Mouse (Mus musculus) brain, embryonic 14.5 days (tissue): ENCODE data around the gene Polr3c. TPM values are rescaled to one million over a fixed set of nuclear protein-coding genes. Genes with fewer than 3 reads are reported as not detected.
"Not testable (repeated sequence)": the region's sequence is repeated elsewhere in the genome, so short reads cannot be mapped to it uniquely, and the experiment has no call there.

Source experiments
- DNase-seq: peaks from one replicate; pipeline ENCODE4 v3.0.0-alpha.2; 2011; ENCODE audit warnings: low read depth
- CTCF ChIP-seq: fragments of 200-500 bp; IDR thresholded peaks from 2 replicates; pipeline ENCODE4 v1.5.1; 2012; ENCODE audit warnings: inconsistent platforms, mild to moderate bottlenecking, moderate library complexity, borderline replicate concordance; ENCODE audit not compliant: insufficient read depth, insufficient read length; ENCODE audit errors: extremely low read depth
- POLR2A ChIP-seq: fragments of 200-500 bp; IDR thresholded peaks from 2 replicates; pipeline ENCODE4 v1.6.1; 2012; ENCODE audit warnings: mild to moderate bottlenecking, inconsistent platforms, borderline replicate concordance; ENCODE audit not compliant: poor library complexity, insufficient read depth, insufficient read length, severe bottlenecking; ENCODE audit errors: extremely low read depth
- polyA plus RNA-seq: library from polyadenylated mRNA; depleted of rRNA; stranded (reverse); fragments of >200 nt; gene quantifications from 2 replicates; pipeline ENCODE4 v1.2.3, GENCODE M21; 2012

Polr3c gene
- polyA plus RNA-seq, 1 experiment: 42.7 TPM

- DNase-seq: no peak
- TF ChIP-seq POLR2A: no peak
- no peak for TF ChIP-seq CTCF
Measured at GRCm38 (mm10) chr3:96704778-96705177, 22.6 kb downstream of the Polr3c start.

GRCm38 (mm10) chr3:96701003-96701402 lies 26.4 kb downstream of the Polr3c start:
- DNase-seq: no peak
- no peak for TF ChIP-seq POLR2A
- no peak for TF ChIP-seq CTCF

GRCm38 (mm10) chr3:96700376-96700775 lies 27.1 kb downstream of the Polr3c start:
- TF ChIP-seq CTCF (0 out of 2 replicates have a peak, but pooled peaks have one; percentile 4), POLR2A (no peak)
- DNase-seq: peak; percentile 29

GRCm38 (mm10) chr3:96698993-96699690 lies 28.3 kb downstream of the Polr3c start:
- TF ChIP-seq CTCF (no peak), POLR2A (no peak)
- no peak for DNase-seq

- DNase-seq: peak; percentile 94
- no peak for TF ChIP-seq CTCF
- no peak for TF ChIP-seq POLR2A
Measured at GRCm38 (mm10) chr3:96696766-96697732, 30.4 kb downstream of the Polr3c start.

GRCm38 (mm10) chr3:96696198-96696765 lies 31.1 kb downstream of the Polr3c start, which contains the start of gene Pias3:
Gene Pias3 (plus strand): TSS chr3:96696384.
- peak; percentile 88 for DNase-seq
- TF ChIP-seq CTCF (no peak), POLR2A (peak; percentile 74)

GRCm38 (mm10) chr3:96693579-96693978 lies 33.8 kb downstream of the Polr3c start:
- DNase-seq: no peak
- no peak for TF ChIP-seq CTCF

GRCm38 (mm10) chr3:96692506-96692905 lies 34.9 kb downstream of the Polr3c start:
- TF ChIP-seq POLR2A (no peak), CTCF (peak; percentile 27; the same call in 1 of the 2 replicates)
- peak; percentile 39 for DNase-seq

- TF ChIP-seq CTCF: no peak
- no peak for TF ChIP-seq POLR2A
- DNase-seq: no peak
Measured at GRCm38 (mm10) chr3:96690298-96690697, 37.1 kb downstream of the Polr3c start.

- TF ChIP-seq CTCF: no peak
- TF ChIP-seq POLR2A: no peak
Measured at GRCm38 (mm10) chr3:96688854-96689253, 38.6 kb downstream of the Polr3c start.

GRCm38 (mm10) chr3:96686057-96686456 lies 41.4 kb downstream of the Polr3c start:
- not testable (repeated sequence) for DNase-seq

More at GRCm38 (mm10) chr3:96688854-96689253, 38.6 kb downstream of the Polr3c start:
- DNase-seq: no peak

- DNase-seq: peak; percentile 20
- TF ChIP-seq POLR2A: no peak
- no peak for TF ChIP-seq CTCF
Measured at GRCm38 (mm10) chr3:96684822-96685156, 42.6 kb downstream of the Polr3c start.
